Mouse (Mus musculus): ENCODE results near the gene Spag17.
A peak's percentile ranks its signal among the peaks of the same experiment; 100 is the strongest.

The Spag17 gene

GRCm38 (mm10) chr3:99885187-99885811 is at the start of gene Spag17:
Spag17 (plus strand) TSS chr3:99885406.
- Histone ChIP-seq H3K9me3 (ENCODE audit: low read length) (peaks cover 9% of the 10 kb centered on the region), H3K4me3 (replicated peaks; ENCODE audit: low read length) (no peak within 1 kb of the TSS), H3K4me1 (replicated peaks; ENCODE audit: low read depth, low read length) (peaks cover 8% of the 10 kb centered on the region; the same call in 1 of the 2 replicates), H3K36me3 (ENCODE audit: insufficient read depth, low read length) (no peaks in the 10 kb centered on the region), H3K27me3 (ENCODE audit: insufficient read depth, low read length) (no peaks in the 10 kb centered on the region)
- TF ChIP-seq POU5F1 (IDR thresholded peaks at IDR 0.05; ENCODE audit: borderline replicate concordance, low read length) (no peak), CTCF (conservative IDR thresholded peaks at IDR 0.05; ENCODE audit: low read length) (no peak), NANOG (IDR thresholded peaks at IDR 0.05; ENCODE audit: borderline replicate concordance, low read length) (no peak)

DNA sequence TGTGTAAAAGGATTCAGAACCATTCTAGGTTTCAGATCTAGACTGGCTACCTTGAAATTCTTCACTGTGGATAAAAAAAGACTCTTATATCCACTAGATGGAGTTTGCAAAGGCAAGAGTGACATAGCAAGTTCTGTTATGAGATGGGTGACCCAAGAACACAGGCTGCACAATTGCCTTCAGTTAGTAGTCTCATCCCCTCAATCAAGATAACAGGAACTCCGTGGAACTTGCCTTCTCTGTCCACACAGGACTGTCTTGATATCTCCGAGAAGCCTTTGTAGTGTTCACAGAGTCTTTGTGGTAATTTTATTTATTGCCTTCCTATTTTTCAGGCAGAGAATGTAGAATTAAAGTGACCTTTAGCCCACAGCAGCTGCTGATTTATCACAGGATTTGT is 42.9 kb upstream of the Spag17 start:
- H3K36me3 ChIP-seq (ENCODE audit: insufficient read depth, low read length) = no peaks in the 10 kb centered on the region
- no peaks in the 10 kb centered on the region for H3K4me1 ChIP-seq (replicated peaks; ENCODE audit: low read depth, low read length)
- H3K4me3 ChIP-seq (replicated peaks; ENCODE audit: low read length) = no peak overlapping the region
- no peaks in the 10 kb centered on the region for H3K9me3 ChIP-seq (ENCODE audit: low read length)
- H3K27me3 ChIP-seq (ENCODE audit: insufficient read depth, low read length) = no peaks in the 10 kb centered on the region
- TF ChIP-seq POU5F1 (IDR thresholded peaks at IDR 0.05; ENCODE audit: borderline replicate concordance, low read length) (no peak), NANOG (IDR thresholded peaks at IDR 0.05; ENCODE audit: borderline replicate concordance, low read length) (no peak), CTCF (conservative IDR thresholded peaks at IDR 0.05; ENCODE audit: low read length) (no peak)

DNA sequence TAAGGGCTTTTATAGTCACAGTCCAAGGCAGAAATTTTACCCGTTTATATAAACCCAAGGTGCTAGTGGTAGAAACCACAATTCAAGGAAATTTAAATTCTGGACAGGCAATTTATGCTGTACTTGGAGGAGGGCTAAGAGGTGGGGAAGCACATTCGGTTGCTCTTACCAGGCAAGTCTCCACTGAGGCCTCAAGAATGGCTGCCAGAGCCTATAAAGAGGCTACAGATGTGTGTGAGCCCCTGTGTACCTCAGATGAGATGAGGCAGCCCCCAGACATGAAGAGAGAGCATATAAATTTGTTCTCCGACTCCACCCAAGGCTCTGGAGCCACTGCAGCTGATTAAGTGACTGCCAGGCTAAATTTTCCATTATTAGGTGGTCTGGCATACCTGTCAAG is 42.4 kb upstream of the Spag17 start:
- no peak for TF ChIP-seq NANOG (IDR thresholded peaks at IDR 0.05; ENCODE audit: borderline replicate concordance, low read length)
- TF ChIP-seq POU5F1 (IDR thresholded peaks at IDR 0.05; ENCODE audit: borderline replicate concordance, low read length) = no peak
- TF ChIP-seq CTCF (conservative IDR thresholded peaks at IDR 0.05; ENCODE audit: low read length) = no peak

DNA sequence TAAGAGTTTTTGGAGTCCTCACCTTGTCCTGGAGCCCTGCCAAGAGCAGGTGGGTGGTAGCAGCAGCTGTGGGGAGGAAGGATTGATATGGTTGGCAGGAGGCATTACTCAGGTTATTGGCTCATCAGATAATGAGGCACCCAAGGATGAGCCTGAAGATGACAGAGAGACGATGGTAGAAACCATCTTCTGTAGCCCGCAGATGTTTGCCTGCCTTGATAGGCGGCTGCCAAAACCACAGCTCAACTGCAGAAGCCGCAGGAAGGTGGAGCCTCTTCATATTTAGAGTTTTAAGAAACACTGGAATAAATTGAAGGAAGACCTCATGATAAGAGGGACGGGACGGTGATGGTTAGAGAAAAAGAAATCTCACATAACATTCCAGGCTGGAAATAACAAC is 42.0 kb upstream of the Spag17 start:
- Histone ChIP-seq H3K9me3 (ENCODE audit: low read length) (no peaks in the 10 kb centered on the region), H3K27me3 (ENCODE audit: insufficient read depth, low read length) (no peaks in the 10 kb centered on the region), H3K36me3 (ENCODE audit: insufficient read depth, low read length) (no peaks in the 10 kb centered on the region), H3K4me3 (replicated peaks; ENCODE audit: low read length) (no peak overlapping the region), H3K4me1 (replicated peaks; ENCODE audit: low read depth, low read length) (no peaks in the 10 kb centered on the region)
- TF ChIP-seq NANOG (IDR thresholded peaks at IDR 0.05; ENCODE audit: borderline replicate concordance, low read length) = no peak
- no peak for TF ChIP-seq POU5F1 (IDR thresholded peaks at IDR 0.05; ENCODE audit: borderline replicate concordance, low read length)
- no peak for TF ChIP-seq CTCF (conservative IDR thresholded peaks at IDR 0.05; ENCODE audit: low read length)

More for the DNA sequence above, 42.4 kb upstream of the Spag17 start:
- Histone ChIP-seq H3K36me3 (ENCODE audit: insufficient read depth, low read length) (no peaks in the 10 kb centered on the region), H3K4me3 (replicated peaks; ENCODE audit: low read length) (no peak overlapping the region), H3K4me1 (replicated peaks; ENCODE audit: low read depth, low read length) (no peaks in the 10 kb centered on the region), H3K27me3 (ENCODE audit: insufficient read depth, low read length) (no peaks in the 10 kb centered on the region), H3K9me3 (ENCODE audit: low read length) (no peaks in the 10 kb centered on the region)

DNA sequence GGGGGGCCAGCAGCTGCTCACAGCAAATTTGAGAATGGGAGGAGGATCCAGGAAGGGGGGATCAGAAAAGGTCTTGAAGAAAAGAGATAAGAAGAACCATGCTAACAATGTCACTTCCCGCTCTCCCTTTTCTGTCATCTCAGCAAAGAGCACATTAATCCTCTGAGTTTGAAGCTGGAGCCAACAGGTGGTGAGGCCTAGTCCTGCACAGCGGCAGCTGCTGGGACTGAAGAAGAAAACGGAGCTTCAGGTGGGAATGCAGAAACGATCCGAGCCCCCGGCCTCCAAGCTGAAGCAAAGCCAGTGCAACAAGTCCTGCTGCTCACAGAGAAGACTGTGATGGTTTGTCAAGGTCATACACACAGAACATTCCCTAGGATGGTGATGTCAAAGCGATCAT is 34.3 kb upstream of the Spag17 start:
- TF ChIP-seq POU5F1 (IDR thresholded peaks at IDR 0.05; ENCODE audit: borderline replicate concordance, low read length) (no peak), NANOG (IDR thresholded peaks at IDR 0.05; ENCODE audit: borderline replicate concordance, low read length) (no peak), CTCF (conservative IDR thresholded peaks at IDR 0.05; ENCODE audit: low read length) (no peak)
- no peaks in the 10 kb centered on the region for H3K36me3 ChIP-seq (ENCODE audit: insufficient read depth, low read length)

GRCm38 (mm10) chr3:99854595-99854994 is 30.6 kb upstream of the Spag17 start:
- TF ChIP-seq NANOG (IDR thresholded peaks at IDR 0.05; ENCODE audit: borderline replicate concordance, low read length) = no peak
- no peak for TF ChIP-seq CTCF (conservative IDR thresholded peaks at IDR 0.05; ENCODE audit: low read length)
- no peaks in the 10 kb centered on the region for H3K9me3 ChIP-seq (ENCODE audit: low read length)
- H3K27me3 ChIP-seq (ENCODE audit: insufficient read depth, low read length) = no peaks in the 10 kb centered on the region
- H3K36me3 ChIP-seq (ENCODE audit: insufficient read depth, low read length) = no peaks in the 10 kb centered on the region
- H3K4me1 ChIP-seq (replicated peaks; ENCODE audit: low read depth, low read length) = no peaks in the 10 kb centered on the region
- no peak overlapping the region for H3K4me3 ChIP-seq (replicated peaks; ENCODE audit: low read length)

More for the DNA sequence above, 34.3 kb upstream of the Spag17 start:
- Histone ChIP-seq H3K27me3 (ENCODE audit: insufficient read depth, low read length) (no peaks in the 10 kb centered on the region), H3K4me1 (replicated peaks; ENCODE audit: low read depth, low read length) (no peaks in the 10 kb centered on the region), H3K4me3 (replicated peaks; ENCODE audit: low read length) (no peak overlapping the region), H3K9me3 (ENCODE audit: low read length) (no peaks in the 10 kb centered on the region)

GRCm38 (mm10) chr3:99858922-99859321 is 26.3 kb upstream of the Spag17 start:
- Histone ChIP-seq H3K4me1 (replicated peaks; ENCODE audit: low read depth, low read length) (no peaks in the 10 kb centered on the region), H3K9me3 (ENCODE audit: low read length) (no peaks in the 10 kb centered on the region), H3K36me3 (ENCODE audit: insufficient read depth, low read length) (no peaks in the 10 kb centered on the region), H3K27me3 (ENCODE audit: insufficient read depth, low read length) (no peaks in the 10 kb centered on the region), H3K4me3 (replicated peaks; ENCODE audit: low read length) (no peak overlapping the region)
- TF ChIP-seq NANOG (IDR thresholded peaks at IDR 0.05; ENCODE audit: borderline replicate concordance, low read length) (no peak), CTCF (conservative IDR thresholded peaks at IDR 0.05; ENCODE audit: low read length) (peak; percentile 30)

- H3K4me1 ChIP-seq (replicated peaks; ENCODE audit: low read depth, low read length) = no peaks in the 10 kb centered on the region
- no peak for TF ChIP-seq POU5F1 (IDR thresholded peaks at IDR 0.05; ENCODE audit: borderline replicate concordance, low read length)
- TF ChIP-seq NANOG (IDR thresholded peaks at IDR 0.05; ENCODE audit: borderline replicate concordance, low read length) = no peak
- TF ChIP-seq CTCF (conservative IDR thresholded peaks at IDR 0.05; ENCODE audit: low read length) = no peak
- no peaks in the 10 kb centered on the region for H3K9me3 ChIP-seq (ENCODE audit: low read length)
- H3K4me3 ChIP-seq (replicated peaks; ENCODE audit: low read length) = no peak overlapping the region
- no peaks in the 10 kb centered on the region for H3K36me3 ChIP-seq (ENCODE audit: insufficient read depth, low read length)
- H3K27me3 ChIP-seq (ENCODE audit: insufficient read depth, low read length) = no peaks in the 10 kb centered on the region
Observed at GRCm38 (mm10) chr3:99864706-99865105, 20.5 kb upstream of the Spag17 start.

DNA sequence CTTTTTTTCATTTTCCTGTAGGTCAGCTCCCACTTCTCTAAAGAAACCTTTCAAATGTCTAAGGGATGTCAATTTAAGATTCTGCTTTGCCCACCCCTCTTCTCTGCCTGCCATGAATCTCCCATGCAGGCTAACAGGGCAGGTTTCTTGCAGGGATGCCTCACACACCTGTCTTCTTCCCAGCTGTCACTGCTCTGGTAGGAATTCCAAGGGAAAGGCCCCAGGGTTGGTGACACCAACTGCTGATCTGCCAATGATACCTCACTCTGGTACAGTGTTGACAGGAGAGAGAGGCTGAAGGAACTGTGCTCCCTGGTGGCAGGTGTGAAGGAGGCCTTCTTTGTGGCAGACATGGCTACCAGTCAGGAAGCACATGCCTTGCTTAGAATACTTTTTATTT is 10.1 kb upstream of the Spag17 start:
- Histone ChIP-seq H3K9me3 (ENCODE audit: low read length) (no peaks in the 10 kb centered on the region), H3K4me1 (replicated peaks; ENCODE audit: low read depth, low read length) (no peaks in the 10 kb centered on the region), H3K27me3 (ENCODE audit: insufficient read depth, low read length) (no peaks in the 10 kb centered on the region), H3K4me3 (replicated peaks; ENCODE audit: low read length) (no peak overlapping the region), H3K36me3 (ENCODE audit: insufficient read depth, low read length) (no peaks in the 10 kb centered on the region)
- TF ChIP-seq POU5F1 (IDR thresholded peaks at IDR 0.05; ENCODE audit: borderline replicate concordance, low read length) = no peak
- TF ChIP-seq CTCF (conservative IDR thresholded peaks at IDR 0.05; ENCODE audit: low read length) = no peak
- TF ChIP-seq NANOG (IDR thresholded peaks at IDR 0.05; ENCODE audit: borderline replicate concordance, low read length) = no peak
